Mouse (Mus musculus) T-helper 17 cell (primary cell): ENCODE measurements around the gene Dapk1.

Source experiments
- in situ Hi-C, 2 experiments: fragments of 300-600 bp; cut with MboI, MseI; formaldehyde crosslinking; loops; 1 replicate in 1 of 2; 2 replicates in 1 of 2; pipeline ENCODE4 v1.15.1; 2025; ENCODE audit warnings: high pct_unique_total_duplicates in 2 of 2

The Dapk1 gene

GRCm38 (mm10) chr13:60736421-60737105 lies 134.8 kb downstream of the Dapk1 start:
- in situ Hi-C loops, result loop anchor here in 1 of 2 experiments (5.0 to 10.0 kb wide), 2 partner anchors 129 to 892 kb away; no protein-coding TSS in a partner anchor

DNA sequence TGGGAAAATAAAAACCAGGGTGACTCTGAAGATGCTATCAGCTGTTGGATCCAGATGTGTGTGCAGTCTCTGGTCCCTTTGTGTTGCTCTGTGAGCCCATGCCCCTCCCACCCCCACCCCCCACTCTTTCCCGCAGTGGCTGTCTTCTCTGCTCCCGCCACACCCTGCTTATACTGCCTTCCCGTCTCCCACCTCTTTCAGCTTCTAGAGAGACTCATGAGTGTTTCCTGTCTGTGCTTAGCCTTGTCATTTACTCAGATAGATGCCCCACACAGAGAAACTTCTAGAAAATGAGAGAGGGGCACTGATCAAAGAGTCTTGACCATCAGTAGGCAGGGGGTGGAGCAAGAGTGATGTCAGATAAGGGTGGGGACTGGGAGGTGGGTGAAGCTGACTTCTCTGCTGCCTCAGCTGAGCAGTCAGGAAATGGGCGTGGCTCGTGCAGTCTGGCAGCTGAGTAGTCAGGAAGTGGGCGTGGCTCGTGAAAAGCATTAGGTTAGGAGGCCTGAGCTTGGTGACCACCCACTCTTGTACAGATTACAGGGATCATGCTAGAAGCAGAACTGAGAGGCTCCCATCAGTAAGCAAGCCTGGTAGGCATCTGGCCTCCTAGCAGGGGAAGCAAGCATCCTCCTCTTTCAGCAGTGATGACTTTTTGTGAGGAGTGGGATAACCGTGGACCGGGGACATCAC lies 136.0 kb downstream of the Dapk1 start:
- in situ Hi-C loops, result loop anchor here in 1 of 2 experiments (5.0 to 10.0 kb wide), 2 partner anchors 130 to 893 kb away; no protein-coding TSS in a partner anchor

DNA sequence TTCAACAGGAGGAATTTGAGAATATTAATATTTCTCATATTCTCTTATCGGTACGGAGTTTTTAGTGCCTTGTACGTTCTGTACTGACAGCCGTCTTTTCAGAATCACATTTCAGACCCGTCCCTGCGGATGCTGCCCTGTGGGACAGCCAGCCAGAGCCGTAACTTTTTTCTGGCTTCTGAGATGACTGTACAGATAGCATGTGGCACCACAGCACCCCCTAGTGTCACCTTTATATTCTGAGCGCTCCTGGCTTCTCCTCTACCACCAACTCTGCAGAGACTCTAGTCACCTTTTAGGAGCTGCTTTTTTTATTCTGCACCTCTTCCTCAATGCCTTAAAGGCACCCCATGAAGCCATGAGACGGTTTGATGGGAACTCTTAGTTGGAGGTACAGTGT lies 136.7 kb downstream of the Dapk1 start:
- in situ Hi-C loops, result loop anchor here in 1 of 2 experiments (5.0 to 10.0 kb wide), 2 partner anchors 131 to 894 kb away; no protein-coding TSS in a partner anchor

GRCm38 (mm10) chr13:60740248-60740647 lies 138.5 kb downstream of the Dapk1 start:
- in situ Hi-C loops, result loop anchor here in 1 of 2 experiments (5.0 kb wide), 1 partner anchor 268 kb away; no protein-coding TSS in a partner anchor

GRCm38 (mm10) chr13:60742611-60743010 lies 140.9 kb downstream of the Dapk1 start:
- in situ Hi-C loops, result loop anchor here in 1 of 2 experiments (5.0 kb wide), 1 partner anchor 270 kb away; no protein-coding TSS in a partner anchor

- in situ Hi-C loops, result loop anchor here in 1 of 2 experiments (5.0 kb wide), 1 partner anchor 271 kb away; no protein-coding TSS in a partner anchor
These were observed 141.8 kb downstream of the Dapk1 start for GRCm38 (mm10) chr13:60743381-60744077.

GRCm38 (mm10) chr13:60744078-60744460 lies 142.3 kb downstream of the Dapk1 start:
- in situ Hi-C loops, result loop anchor here in 1 of 2 experiments (5.0 kb wide), 1 partner anchor 272 kb away; no protein-coding TSS in a partner anchor

DNA sequence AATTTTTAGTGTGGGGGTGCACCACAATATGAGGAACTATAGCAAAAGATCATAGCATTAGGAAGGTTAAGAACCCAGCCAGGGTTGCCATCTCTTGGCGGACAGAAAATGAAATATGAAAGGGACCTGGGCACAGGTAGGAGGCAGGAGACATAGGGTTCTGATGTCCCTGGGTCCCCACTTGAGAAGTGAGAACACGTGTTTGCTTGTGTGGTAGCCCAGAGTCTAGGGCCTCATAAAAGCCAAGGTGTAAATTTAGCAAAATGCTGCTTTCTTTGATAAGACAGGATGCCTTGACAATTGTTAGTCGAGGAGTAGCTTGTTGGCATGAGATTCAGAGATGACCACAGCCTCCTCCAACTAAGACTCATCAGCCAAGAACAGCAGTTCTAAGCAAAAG lies 143.0 kb downstream of the Dapk1 start:
- in situ Hi-C loops, result loop anchor here (5.0 kb wide), 4 partner anchors 63 to 272 kb away; no protein-coding TSS in a partner anchor

- in situ Hi-C loops, result loop anchor here in 1 of 2 experiments (5.0 kb wide), 3 partner anchors 62 to 268 kb away; no protein-coding TSS in a partner anchor
These were observed 143.6 kb downstream of the Dapk1 start for GRCm38 (mm10) chr13:60745358-60745757.

DNA sequence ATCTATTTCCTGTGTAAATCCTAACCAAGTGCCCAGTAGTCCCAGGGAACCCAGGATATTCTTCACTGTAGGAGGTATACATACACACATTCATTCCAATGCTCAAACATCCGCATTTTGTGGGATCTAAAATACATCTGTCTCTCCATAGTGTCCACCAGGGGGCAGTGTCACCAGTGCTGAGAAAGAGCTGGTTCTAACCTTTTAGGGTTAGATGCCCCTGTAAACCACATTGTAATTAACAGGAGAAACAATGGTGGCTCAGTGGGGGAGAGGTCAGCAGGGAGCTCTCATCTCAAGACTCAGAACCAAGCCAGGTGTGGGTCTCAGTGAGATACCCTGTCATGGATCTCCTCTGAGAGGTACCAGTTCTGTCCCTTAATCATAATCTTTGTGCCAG lies 144.5 kb downstream of the Dapk1 start:
- in situ Hi-C loops, result loop anchor here in 1 of 2 experiments (5.0 kb wide), 3 partner anchors 61 to 269 kb away; no protein-coding TSS in a partner anchor

DNA sequence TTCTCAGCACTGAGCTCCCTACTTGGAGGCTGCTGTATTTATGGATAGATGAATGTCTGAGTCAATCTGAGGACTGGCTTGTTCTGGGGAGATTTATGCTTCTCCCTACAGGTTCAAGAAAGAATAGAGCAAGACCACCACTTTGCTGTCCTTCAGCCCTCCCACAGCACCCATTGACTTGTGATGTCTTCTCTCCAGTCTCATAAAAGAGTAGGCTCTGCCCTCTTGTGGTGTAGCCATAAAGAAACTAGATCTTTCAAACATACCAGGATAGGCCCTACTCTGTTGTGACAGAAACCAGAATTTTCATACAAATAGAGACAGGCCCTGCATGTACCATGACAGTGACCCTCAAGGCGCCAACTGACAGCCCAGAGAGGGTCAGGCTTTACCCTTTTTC lies 145.5 kb downstream of the Dapk1 start:
- in situ Hi-C loops, result loop anchor here in 1 of 2 experiments (5.0 kb wide), 3 partner anchors 60 to 270 kb away; no protein-coding TSS in a partner anchor

DNA sequence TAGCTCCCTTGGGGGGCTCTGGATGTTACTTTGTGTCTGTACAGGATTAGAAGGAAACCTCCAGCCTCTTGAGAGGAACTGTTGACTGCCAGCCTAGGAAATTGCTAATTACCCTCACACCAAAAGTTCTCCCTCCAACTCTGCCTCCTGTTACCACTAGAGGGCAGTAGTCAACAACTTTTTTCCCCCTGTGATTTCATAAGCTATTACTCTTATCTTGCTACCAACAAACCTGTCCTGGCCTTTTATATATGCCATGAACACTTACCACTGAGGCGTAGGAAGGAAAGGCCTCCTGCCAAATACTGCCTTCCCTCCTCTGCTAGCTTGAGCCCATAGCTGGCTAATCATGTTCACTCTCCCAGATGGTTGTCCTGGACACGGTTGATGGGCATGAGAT lies 146.8 kb downstream of the Dapk1 start:
- in situ Hi-C loops, result loop anchor here in 1 of 2 experiments (5.0 kb wide), 3 partner anchors 59 to 271 kb away; no protein-coding TSS in a partner anchor

DNA sequence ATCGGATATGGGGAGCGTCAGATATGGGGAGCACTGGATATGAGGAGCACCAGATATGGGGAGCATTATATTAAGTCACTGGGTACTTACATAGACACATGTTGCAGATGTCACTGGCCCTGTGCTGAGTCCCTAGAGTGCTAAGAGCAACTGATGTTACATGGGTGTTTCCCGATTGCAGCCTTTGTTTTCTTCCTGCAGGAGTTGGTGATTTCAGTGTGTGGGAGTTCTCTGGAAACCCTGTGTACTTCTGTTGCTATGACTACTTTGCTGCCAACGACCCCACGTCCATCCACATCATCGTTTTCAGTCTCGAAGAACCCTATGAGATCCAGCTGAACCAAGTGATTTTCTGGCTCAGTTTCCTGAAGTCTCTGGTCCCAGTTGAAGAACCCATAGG lies 149.2 kb downstream of the Dapk1 start:
- in situ Hi-C loops, result loop anchor here in 1 of 2 experiments (25.0 kb wide), 1 partner anchor 889 kb away; no protein-coding TSS in a partner anchor

DNA sequence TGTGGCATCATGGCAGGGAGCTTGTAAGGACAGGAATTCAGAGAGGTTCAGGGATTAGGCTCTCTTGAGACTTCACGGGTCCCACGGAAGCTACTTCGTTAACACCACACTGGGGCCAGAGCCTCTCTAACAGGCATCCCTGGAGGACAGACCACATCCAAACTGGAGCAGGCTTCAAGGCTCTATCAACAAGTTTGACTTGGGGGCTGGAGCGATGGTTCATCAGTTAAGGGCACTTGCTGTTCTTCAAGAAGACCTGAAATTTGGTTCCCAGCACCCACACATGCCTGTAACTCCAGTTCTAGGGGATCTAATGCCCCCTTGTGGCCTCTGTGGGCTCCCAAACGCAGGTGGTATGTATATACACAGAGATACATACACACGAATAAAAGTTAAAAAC lies 151.5 kb downstream of the Dapk1 start:
- in situ Hi-C loops, result loop anchor here in 1 of 2 experiments (25.0 kb wide), 1 partner anchor 891 kb away; no protein-coding TSS in a partner anchor

- in situ Hi-C loops, result loop anchor here in 1 of 2 experiments (25.0 kb wide), 1 partner anchor 893 kb away; no protein-coding TSS in a partner anchor
These were observed 153.5 kb downstream of the Dapk1 start for GRCm38 (mm10) chr13:60755251-60755650.

GRCm38 (mm10) chr13:60757292-60757691 lies 155.5 kb downstream of the Dapk1 start:
- in situ Hi-C loops, result loop anchor here in 1 of 2 experiments (25.0 kb wide), 1 partner anchor 895 kb away; no protein-coding TSS in a partner anchor

DNA sequence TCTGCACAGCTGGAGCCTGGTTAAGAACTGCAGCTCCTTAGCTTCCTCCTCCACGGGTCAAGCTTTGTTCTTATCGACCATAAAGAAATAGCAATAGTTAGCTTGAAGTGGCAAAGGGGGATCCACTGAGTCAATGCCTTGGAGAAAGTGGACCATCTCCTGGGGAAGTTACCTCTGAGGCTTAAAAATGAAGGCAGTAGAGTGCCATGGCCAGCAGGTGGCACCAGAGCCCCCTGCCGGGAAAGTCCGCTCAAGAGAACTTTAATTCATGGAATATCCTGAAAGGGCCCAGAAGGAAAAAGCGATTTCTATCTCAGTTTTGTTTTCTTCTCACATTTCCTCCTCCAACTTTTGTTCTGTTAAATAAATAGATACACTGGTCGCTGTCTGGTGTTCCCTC lies 157.4 kb downstream of the Dapk1 start:
- in situ Hi-C loops, result loop anchor here in 1 of 2 experiments (25.0 kb wide), 1 partner anchor 897 kb away; no protein-coding TSS in a partner anchor

GRCm38 (mm10) chr13:60760392-60760791 lies 158.6 kb downstream of the Dapk1 start:
- in situ Hi-C loops, result loop anchor here (5.0 to 25.0 kb wide), 3 partner anchors 487 to 898 kb away; partner anchors contain the start of gene Cts8 (in 1 of the 2)

GRCm38 (mm10) chr13:60761161-60761560 lies 159.4 kb downstream of the Dapk1 start:
- in situ Hi-C loops, result loop anchor here (5.0 to 25.0 kb wide), 3 partner anchors 486 to 899 kb away; partner anchors contain the start of gene Cts8 (in 1 of the 2)

DNA sequence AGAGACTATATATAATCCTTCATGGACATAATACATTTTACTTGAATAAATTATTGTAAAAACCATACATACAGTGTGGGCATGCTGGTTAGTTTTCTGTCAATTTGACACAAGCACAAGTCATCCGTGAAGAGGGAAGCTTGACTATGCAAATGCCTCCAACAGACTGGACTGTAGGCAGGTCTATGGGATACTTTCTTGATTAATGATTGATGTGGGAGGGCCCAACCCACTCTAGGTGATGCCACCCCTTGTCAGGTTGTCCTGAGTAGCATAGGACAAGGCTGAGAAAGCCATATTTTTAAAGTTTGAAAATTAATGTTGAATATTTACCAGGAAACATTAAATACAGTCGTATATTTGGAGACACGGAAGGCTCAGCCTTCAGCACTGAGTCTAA lies 178.8 kb downstream of the Dapk1 start:
- in situ Hi-C loops, result loop anchor here in 1 of 2 experiments (5.0 kb wide), 1 partner anchor 1773 kb away; no protein-coding TSS in a partner anchor
